Mouse (Mus musculus) hindbrain, embryonic 12.5 days (tissue): ENCODE data around the gene Hsf2bp. TPM values are rescaled to one million over a fixed set of nuclear protein-coding genes. Genes with fewer than 3 reads are reported as not detected.

ENCODE experiments used
- ATAC-seq: fragments of 200-750 bp; cut with Nextera tagmentation; 2 replicates; pipeline ENCODE4 v1.8.0; 2017; ENCODE audit warnings: moderate TSS enrichment; ENCODE audit not compliant: low FRiP score
- H3K27ac ChIP-seq: fragments of 300-500 bp; sonication (generic); 2 replicates; pipeline ENCODE4 v1.5.1; 2016; ENCODE audit warnings: mild to moderate bottlenecking
- H3K27me3 ChIP-seq: fragments of 300-500 bp; sonication (generic); 2 replicates; pipeline ENCODE4 v1.6.1; 2016; ENCODE audit warnings: mild to moderate bottlenecking
- H3K36me3 ChIP-seq: fragments of 300-500 bp; sonication (generic); 2 replicates; pipeline ENCODE4 v1.6.1; 2016; ENCODE audit warnings: mild to moderate bottlenecking
- H3K4me1 ChIP-seq: fragments of 300-500 bp; sonication (generic); 2 replicates; pipeline ENCODE4 v1.6.1; 2016
- H3K4me2 ChIP-seq: fragments of 300-500 bp; sonication (generic); replicated peaks from 2 replicates; pipeline ENCODE4 v1.6.1; 2016; ENCODE audit warnings: mild to moderate bottlenecking
- H3K4me3 ChIP-seq: fragments of 300-500 bp; sonication (generic); 2 replicates; pipeline ENCODE4 v1.5.1; 2016; ENCODE audit warnings: mild to moderate bottlenecking
- H3K9ac ChIP-seq: fragments of 300-500 bp; sonication (generic); 2 replicates; pipeline ENCODE4 v1.6.1; 2016; ENCODE audit warnings: mild to moderate bottlenecking, moderate library complexity
- H3K9me3 ChIP-seq: fragments of 300-500 bp; sonication (generic); replicated peaks from 2 replicates; pipeline ENCODE4 v1.6.1; 2016; ENCODE audit warnings: mild to moderate bottlenecking
- WGBS: fragments of 180-500 bp; shearing (Covaris S2); methylation state at CpG from one replicate; pipeline ENCODE4 v1.1.7; 2016; 5-methylcytosine and 5-hydroxymethylcytosine counted together
- polyA plus RNA-seq: library from polyadenylated mRNA; unstranded; fragments of >200 nt; fragmentation: Nextera tagmentation; extraction: Ambion mirVana; gene quantifications from 2 replicates; pipeline ENCODE4 v1.2.1, GENCODE M21; 2016

Hsf2bp gene
- polyA plus RNA-seq, 1 experiment from 2014 or later, result 0.56 TPM

GRCm38 (mm10) chr17:31908966-31909365 is 127.2 kb downstream of the Hsf2bp start:
- Histone ChIP-seq H3K9ac (no peak overlapping the region), H3K36me3 (no peaks in the 10 kb centered on the region), H3K9me3 (no peaks in the 10 kb centered on the region), H3K4me2 (no peak overlapping the region), H3K27me3 (no peaks in the 10 kb centered on the region), H3K27ac (no peak overlapping the region), H3K4me3 (no peak overlapping the region), H3K4me1 (peaks cover 14% of the 10 kb centered on the region)
- 94% methylated on average over 2 of the region's 2 CpGs for WGBS
- no peak for ATAC-seq

- H3K4me1 ChIP-seq, result no peaks in the 10 kb centered on the region
- 90% methylated on average over 3 of the region's 3 CpGs for WGBS
- H3K27ac ChIP-seq, result no peak overlapping the region
- H3K36me3 ChIP-seq, result no peaks in the 10 kb centered on the region
- H3K27me3 ChIP-seq, result no peaks in the 10 kb centered on the region
- no peak for ATAC-seq
- H3K4me2 ChIP-seq, result no peak overlapping the region
- no peak overlapping the region for H3K9ac ChIP-seq
- H3K4me3 ChIP-seq, result no peak overlapping the region
- H3K9me3 ChIP-seq, result no peaks in the 10 kb centered on the region
Measured at GRCm38 (mm10) chr17:31906441-31906840, 129.7 kb downstream of the Hsf2bp start.

GRCm38 (mm10) chr17:31905791-31906211 is 130.3 kb downstream of the Hsf2bp start:
- Histone ChIP-seq H3K36me3 (no peaks in the 10 kb centered on the region), H3K27ac (no peak overlapping the region), H3K9me3 (no peaks in the 10 kb centered on the region), H3K4me3 (no peak overlapping the region), H3K4me2 (no peak overlapping the region), H3K4me1 (no peaks in the 10 kb centered on the region), H3K27me3 (no peaks in the 10 kb centered on the region), H3K9ac (no peak overlapping the region)
- WGBS, result 67% methylated on average over 10 of the region's 10 CpGs
- ATAC-seq, result no peak

GRCm38 (mm10) chr17:31905201-31905790 is 130.9 kb downstream of the Hsf2bp start:
- Histone ChIP-seq H3K36me3 (no peaks in the 10 kb centered on the region), H3K4me2 (no peak overlapping the region), H3K4me3 (no peak overlapping the region), H3K4me1 (no peaks in the 10 kb centered on the region), H3K9me3 (no peaks in the 10 kb centered on the region), H3K9ac (no peak overlapping the region), H3K27ac (no peak overlapping the region), H3K27me3 (no peaks in the 10 kb centered on the region)
- WGBS, result 88% methylated on average over 9 of the region's 9 CpGs
- ATAC-seq, result no peak

- WGBS, result 85% methylated on average over 7 of the region's 7 CpGs
- H3K9me3 ChIP-seq, result no peaks in the 10 kb centered on the region
Measured at GRCm38 (mm10) chr17:31904036-31904435, 132.1 kb downstream of the Hsf2bp start.

GRCm38 (mm10) chr17:31902630-31903198 is 133.4 kb downstream of the Hsf2bp start:
- Histone ChIP-seq H3K4me2 (no peak overlapping the region), H3K4me1 (no peaks in the 10 kb centered on the region), H3K4me3 (no peak overlapping the region), H3K9ac (no peak overlapping the region), H3K9me3 (no peaks in the 10 kb centered on the region), H3K27ac (no peak overlapping the region), H3K36me3 (no peaks in the 10 kb centered on the region), H3K27me3 (no peaks in the 10 kb centered on the region)
- ATAC-seq, result no peak
- 79% methylated on average over 3 of the region's 3 CpGs for WGBS

More at GRCm38 (mm10) chr17:31904036-31904435, 132.1 kb downstream of the Hsf2bp start:
- H3K9ac ChIP-seq, result no peak overlapping the region
- ATAC-seq, result no peak
- no peak overlapping the region for H3K4me3 ChIP-seq
- no peaks in the 10 kb centered on the region for H3K4me1 ChIP-seq
- no peak overlapping the region for H3K27ac ChIP-seq
- H3K36me3 ChIP-seq, result no peaks in the 10 kb centered on the region
- no peaks in the 10 kb centered on the region for H3K27me3 ChIP-seq
- no peak overlapping the region for H3K4me2 ChIP-seq

GRCm38 (mm10) chr17:31901461-31902204 is 134.5 kb downstream of the Hsf2bp start:
- H3K9ac ChIP-seq, result no peak overlapping the region
- H3K27me3 ChIP-seq, result no peaks in the 10 kb centered on the region
- H3K27ac ChIP-seq, result no peak overlapping the region
- no peaks in the 10 kb centered on the region for H3K9me3 ChIP-seq
- no peak for ATAC-seq
- H3K36me3 ChIP-seq, result no peaks in the 10 kb centered on the region
- H3K4me2 ChIP-seq, result no peak overlapping the region
- 81% methylated on average over 11 of the region's 11 CpGs for WGBS
- no peaks in the 10 kb centered on the region for H3K4me1 ChIP-seq
- no peak overlapping the region for H3K4me3 ChIP-seq

- Histone ChIP-seq H3K27me3 (no peaks in the 10 kb centered on the region), H3K4me3 (no peak overlapping the region)
- 68% methylated on average over 5 of the region's 5 CpGs for WGBS
Measured at GRCm38 (mm10) chr17:31898941-31899340, 137.2 kb downstream of the Hsf2bp start.

GRCm38 (mm10) chr17:31897186-31897793 is 138.9 kb downstream of the Hsf2bp start:
- H3K36me3 ChIP-seq, result no peaks in the 10 kb centered on the region
- no peak overlapping the region for H3K27ac ChIP-seq
- no peak overlapping the region for H3K4me3 ChIP-seq
- H3K9ac ChIP-seq, result no peak overlapping the region
- H3K9me3 ChIP-seq, result no peaks in the 10 kb centered on the region
- no peaks in the 10 kb centered on the region for H3K27me3 ChIP-seq
- H3K4me2 ChIP-seq, result no peak overlapping the region
- 82% methylated on average over 4 of the region's 4 CpGs for WGBS
- peaks cover 7% of the 10 kb centered on the region for H3K4me1 ChIP-seq
- ATAC-seq, result no peak

More at GRCm38 (mm10) chr17:31898941-31899340, 137.2 kb downstream of the Hsf2bp start:
- Histone ChIP-seq H3K36me3 (no peaks in the 10 kb centered on the region), H3K4me1 (no peaks in the 10 kb centered on the region), H3K4me2 (no peak overlapping the region), H3K9ac (no peak overlapping the region), H3K27ac (no peak overlapping the region), H3K9me3 (no peaks in the 10 kb centered on the region)
- no peak for ATAC-seq

GRCm38 (mm10) chr17:31896751-31897150 is 139.4 kb downstream of the Hsf2bp start:
- 81% methylated on average over 3 of the region's 3 CpGs for WGBS

GRCm38 (mm10) chr17:31896311-31896710 is 139.8 kb downstream of the Hsf2bp start:
- no peaks in the 10 kb centered on the region for H3K9me3 ChIP-seq
- ATAC-seq, result no peak
- no peak overlapping the region for H3K4me2 ChIP-seq
- no peak overlapping the region for H3K27ac ChIP-seq
- no peaks in the 10 kb centered on the region for H3K27me3 ChIP-seq
- no peak overlapping the region for H3K9ac ChIP-seq
- 98% methylated on average over 7 of the region's 7 CpGs for WGBS
- H3K4me3 ChIP-seq, result no peak overlapping the region
- H3K4me1 ChIP-seq, result peaks cover 12% of the 10 kb centered on the region
- H3K36me3 ChIP-seq, result no peaks in the 10 kb centered on the region

More at GRCm38 (mm10) chr17:31896751-31897150, 139.4 kb downstream of the Hsf2bp start:
- no peak overlapping the region for H3K27ac ChIP-seq
- H3K4me1 ChIP-seq, result peaks cover 10% of the 10 kb centered on the region
- H3K4me2 ChIP-seq, result no peak overlapping the region
- H3K27me3 ChIP-seq, result no peaks in the 10 kb centered on the region
- ATAC-seq, result no peak
- no peak overlapping the region for H3K4me3 ChIP-seq
- no peaks in the 10 kb centered on the region for H3K9me3 ChIP-seq
- H3K36me3 ChIP-seq, result no peaks in the 10 kb centered on the region
- H3K9ac ChIP-seq, result no peak overlapping the region
